Mouse (Mus musculus) left cerebral cortex, postnatal 10 days (tissue): ENCODE data around the gene Gcgr. TPM values are rescaled to one million over a fixed set of nuclear protein-coding genes. Genes with fewer than 3 reads are reported as not detected.
A peak's percentile ranks its signal among the peaks of the same experiment; 100 is the strongest.
"Not testable (repeated sequence)": the region's sequence is repeated elsewhere in the genome, so short reads cannot be mapped to it uniquely, and the experiment has no call there.

Experiments
- DNase-seq, 2 experiments: peaks; one replicate each; pipeline ENCODE4 v3.0.0; 2021 to 2022; ENCODE audit warnings: low spot score in 2 of 2, mixed read lengths in 1 of 2; ENCODE audit errors: extremely low spot score in 1 of 2
- intact Hi-C: fragments of 180-260 bp; cut with DNase I; formaldehyde crosslinking; loops from one replicate; pipeline ENCODE4 v1.15.1; 2025
- total RNA-seq, 2 experiments: library from RNA; stranded (reverse); gene quantifications; 2 replicates each; pipeline ENCODE4 v1.2.3; 2021

The Gcgr gene
- total RNA-seq, 2 experiments from 2014 or later = 0.26 TPM; not detected in 1

- no peak for DNase-seq
Measured at GRCm38 (mm10) chr11:120554834-120555233, 24.3 kb downstream of the Gcgr start.

DNA sequence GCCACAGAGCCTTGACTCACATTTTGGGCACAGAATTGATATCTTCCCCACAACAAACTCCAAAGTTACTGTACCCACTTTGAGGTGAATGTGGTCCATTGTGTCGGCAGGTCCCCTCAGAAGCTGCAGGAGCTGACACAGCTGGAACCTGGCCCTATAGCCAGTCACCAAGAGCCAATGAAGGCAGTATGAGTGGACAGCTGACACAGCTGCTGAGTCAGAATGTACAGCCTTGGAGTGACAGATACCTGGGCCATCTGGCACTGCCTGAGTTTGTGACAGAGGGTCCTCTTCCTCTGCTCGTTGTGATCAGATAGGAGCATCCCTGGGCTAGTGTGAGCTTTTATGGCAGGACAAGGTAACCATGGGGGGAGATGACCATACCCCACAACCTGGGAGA, 24.8 kb downstream of the Gcgr start:
- no peak for DNase-seq

More at GRCm38 (mm10) chr11:120554834-120555233, 24.3 kb downstream of the Gcgr start:
- intact Hi-C loops = no loop called here

DNA sequence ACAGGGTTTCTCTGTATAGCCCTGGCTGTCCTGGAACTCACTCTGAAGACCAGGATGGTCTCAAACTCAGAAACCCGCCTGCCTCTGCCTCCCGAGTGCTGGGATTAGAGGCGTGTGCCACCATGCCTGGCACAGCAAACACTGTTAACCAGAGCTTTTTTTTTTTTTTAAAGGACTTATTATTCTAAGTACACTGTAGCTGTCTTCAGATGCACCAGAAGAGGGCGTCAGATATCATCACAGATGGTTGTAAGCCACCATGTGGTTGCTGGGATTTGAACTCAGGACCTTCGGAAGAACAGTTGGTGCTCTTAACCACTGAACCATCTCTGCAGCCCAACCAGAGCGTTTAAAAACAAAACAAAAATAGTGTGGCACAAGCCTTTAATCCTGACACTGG, 28.3 kb downstream of the Gcgr start:
- intact Hi-C loops, DNase-seq: not testable (repeated sequence)

More for the DNA sequence above, 24.8 kb downstream of the Gcgr start:
- intact Hi-C loops = no loop called here

- intact Hi-C loops = no loop called here
Measured at GRCm38 (mm10) chr11:120560952-120561728, 30.6 kb downstream of the Gcgr start.

DNA sequence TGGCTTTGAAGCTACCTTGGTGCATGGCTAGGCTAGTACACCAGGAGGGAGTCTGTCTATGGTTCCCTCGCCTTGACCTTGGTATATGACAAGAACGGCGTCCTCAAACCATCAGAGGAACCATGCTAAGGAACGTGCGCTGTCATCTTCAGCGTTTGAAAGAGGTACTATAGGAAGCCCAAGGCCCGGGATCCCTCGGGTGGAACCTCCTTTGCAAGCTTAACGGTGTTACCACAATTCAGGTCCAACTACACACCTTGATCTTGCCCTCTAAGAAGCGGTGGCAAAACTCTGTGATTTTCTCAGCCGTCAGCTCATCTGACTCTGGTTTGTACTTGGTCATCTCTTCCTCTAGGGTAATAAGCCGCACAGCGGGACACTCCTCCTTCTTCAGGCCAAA, 32.5 kb downstream of the Gcgr start:
- intact Hi-C loops = no loop called here
- DNase-seq = no peak

More at GRCm38 (mm10) chr11:120560952-120561728, 30.6 kb downstream of the Gcgr start:
- no peak for DNase-seq

- intact Hi-C loops = no loop called here
- DNase-seq = no peak
Measured at GRCm38 (mm10) chr11:120565114-120565513, 34.6 kb downstream of the Gcgr start.

DNA sequence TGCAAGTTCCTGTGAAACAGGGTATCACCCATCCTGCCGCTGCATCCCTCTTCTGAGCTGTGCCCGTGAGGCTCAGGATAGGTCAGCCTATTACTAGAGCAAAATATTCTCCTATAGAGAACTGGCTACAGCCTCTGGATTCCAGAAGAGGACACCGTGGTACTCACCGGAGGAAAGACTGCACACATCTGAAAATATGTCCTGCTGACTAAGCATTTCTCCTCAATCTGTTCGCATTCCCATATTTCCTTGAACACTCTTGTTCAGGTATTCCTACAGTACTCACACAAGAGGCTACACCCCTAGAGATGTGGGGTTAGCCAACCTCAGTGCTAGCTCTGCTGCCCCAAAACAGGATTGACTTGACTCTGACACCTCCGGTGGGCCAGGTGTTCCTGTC, 37.8 kb downstream of the Gcgr start:
- intact Hi-C loops = no loop called here
- DNase-seq = no peak

DNA sequence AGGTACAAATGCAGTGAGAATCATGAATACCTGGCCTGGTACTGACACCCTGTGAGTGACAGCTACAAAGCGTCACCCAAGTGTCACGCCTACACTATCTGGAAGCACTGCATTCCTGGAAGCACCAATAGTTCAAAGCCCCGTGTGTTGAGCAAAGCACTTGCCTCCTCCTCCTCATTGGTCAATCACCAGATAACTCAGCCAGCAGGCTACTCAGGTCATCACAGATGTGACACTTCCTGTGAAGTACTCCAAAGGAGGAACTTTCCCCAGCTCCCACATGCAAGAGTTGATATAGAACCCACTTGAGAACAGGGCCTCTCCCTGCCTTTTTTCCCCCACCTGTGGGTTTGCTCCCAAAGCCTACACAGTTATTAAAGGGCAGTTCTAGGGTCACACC, 40.6 kb downstream of the Gcgr start:
- intact Hi-C loops = no loop called here
- DNase-seq = no peak

GRCm38 (mm10) chr11:120571754-120572416, 41.4 kb downstream of the Gcgr start:
- no peak for DNase-seq
- intact Hi-C loops = loop anchor here (2.0 kb wide), 1 partner anchor 53 kb away; no protein-coding TSS in a partner anchor

- intact Hi-C loops = loop anchor here (2.0 kb wide), 1 partner anchor 54 kb away; no protein-coding TSS in a partner anchor
Measured at GRCm38 (mm10) chr11:120572417-120572751, 41.9 kb downstream of the Gcgr start.

GRCm38 (mm10) chr11:120572752-120573584, 42.5 kb downstream of the Gcgr start, which contains the start of gene P4hb:
TSS of gene P4hb (minus strand) at chr11:120573253.
- peak; percentile 100 for DNase-seq
- intact Hi-C loops = loop anchor here (2.0 kb wide), 1 partner anchor 54 kb away; no protein-coding TSS in a partner anchor

More at GRCm38 (mm10) chr11:120572417-120572751, 41.9 kb downstream of the Gcgr start:
- no peak for DNase-seq

DNA sequence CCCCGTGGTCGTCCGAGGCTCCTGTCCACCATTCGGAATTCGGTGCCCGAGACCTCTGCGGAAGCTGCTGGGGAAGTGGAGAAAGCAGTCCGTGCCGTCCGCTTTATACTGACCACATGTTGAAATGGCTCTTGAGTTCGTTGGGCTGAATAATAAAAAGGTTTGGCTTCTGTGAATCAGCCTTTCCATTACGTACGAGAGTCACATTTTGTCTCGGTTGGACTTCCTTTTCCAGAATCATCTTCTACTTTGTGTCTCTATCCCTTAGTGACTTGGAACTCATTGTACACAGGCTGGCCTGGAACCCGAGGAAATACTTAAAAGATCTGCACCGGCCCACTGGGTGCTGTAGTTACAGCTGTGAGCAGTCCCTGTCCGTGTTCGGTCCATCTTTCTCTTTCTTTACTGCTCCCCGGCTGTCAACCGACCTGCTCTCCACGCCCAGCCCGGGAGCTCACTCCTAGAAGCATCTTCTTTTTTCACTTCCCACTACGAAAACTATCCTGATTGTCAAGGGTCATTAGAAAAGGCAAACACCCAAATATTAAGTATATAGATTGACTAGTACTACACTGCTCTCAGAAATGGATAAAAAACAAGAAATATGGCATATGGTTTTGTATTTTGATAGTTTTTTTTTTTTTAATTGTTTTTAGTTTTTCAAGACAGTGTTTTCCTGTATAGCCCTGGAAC, 43.2 kb downstream of the Gcgr start:
- no peak for DNase-seq
- intact Hi-C loops = loop anchor here (2.0 kb wide), 1 partner anchor 55 kb away; no protein-coding TSS in a partner anchor

GRCm38 (mm10) chr11:120574278-120574600, 43.7 kb downstream of the Gcgr start:
- intact Hi-C loops = no loop called here
- DNase-seq = no peak

- intact Hi-C loops = no loop called here
- DNase-seq = no peak
Measured at GRCm38 (mm10) chr11:120575046-120575445, 44.5 kb downstream of the Gcgr start.

DNA sequence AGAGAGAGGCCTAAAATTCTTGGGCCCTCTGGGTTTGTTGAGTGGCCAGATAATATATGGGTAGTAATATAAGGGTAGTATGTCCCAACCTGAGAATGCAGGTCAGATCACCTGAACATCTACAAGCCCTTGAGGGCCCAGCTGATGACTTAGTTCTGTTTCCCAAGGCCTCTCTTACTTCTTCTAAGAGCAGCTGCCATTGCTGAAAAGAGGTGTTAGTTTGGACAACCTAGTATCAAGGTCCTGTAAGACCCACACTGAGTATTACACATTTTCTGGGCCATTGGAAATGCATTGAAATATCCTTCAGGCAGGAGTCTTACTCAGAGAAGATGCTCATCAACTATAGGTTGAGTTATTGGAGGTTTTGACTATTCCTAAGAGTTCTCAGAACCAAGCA, 45.4 kb downstream of the Gcgr start:
- intact Hi-C loops = no loop called here

GRCm38 (mm10) chr11:120576365-120576981, 46.0 kb downstream of the Gcgr start:
- intact Hi-C loops = no loop called here
- no peak for DNase-seq

More for the DNA sequence above, 45.4 kb downstream of the Gcgr start:
- DNase-seq = no peak

GRCm38 (mm10) chr11:120577211-120578023, 46.9 kb downstream of the Gcgr start:
- intact Hi-C loops = no loop called here
- peak in 1 of 2 experiments; percentile 55 for DNase-seq
